Mouse (Mus musculus): ENCODE results near the gene Tex261. TPM values are rescaled to one million over a fixed set of nuclear protein-coding genes. Genes with fewer than 3 reads are reported as not detected.

Tex261 gene
- total RNA-seq, 2 experiments from 2014 or later = 82.1 to 106 TPM

GRCm38 (mm10) chr6:83762344-83762743 is 13.3 kb downstream of the Tex261 start, which contains the start of gene Ankrd53:
TSS of gene Ankrd53 (plus strand) at chr6:83762644.
- DNase-seq = no peak

GRCm38 (mm10) chr6:83756051-83756450 is 19.6 kb downstream of the Tex261 start:
- DNase-seq = no peak

GRCm38 (mm10) chr6:83750171-83750684 is 25.4 kb downstream of the Tex261 start:
- peak; percentile 21 to 87 for DNase-seq

- no peak for DNase-seq
These were observed 26.3 kb downstream of the Tex261 start for GRCm38 (mm10) chr6:83749286-83749685.

- no peak for DNase-seq
These were observed 30.1 kb downstream of the Tex261 start for GRCm38 (mm10) chr6:83745466-83745865.

GRCm38 (mm10) chr6:83744557-83744956 is 31.1 kb downstream of the Tex261 start:
- DNase-seq = no peak

GRCm38 (mm10) chr6:83744126-83744525 is 31.5 kb downstream of the Tex261 start:
- no peak for DNase-seq

- DNase-seq = no peak
These were observed 32.4 kb downstream of the Tex261 start for GRCm38 (mm10) chr6:83743212-83743611.

- DNase-seq = no peak
These were observed 32.9 kb downstream of the Tex261 start, which contains the start of gene Atp6v1b1 for GRCm38 (mm10) chr6:83742761-83743160. TSS of gene Atp6v1b1 (plus strand) at chr6:83742990.

GRCm38 (mm10) chr6:83738596-83738995 is 37.0 kb downstream of the Tex261 start:
- DNase-seq = no peak

GRCm38 (mm10) chr6:83737311-83737710 is 38.3 kb downstream of the Tex261 start:
- no peak for DNase-seq

- DNase-seq = peak; percentile 60 to 88
These were observed 44.5 kb downstream of the Tex261 start for GRCm38 (mm10) chr6:83731128-83731527.

GRCm38 (mm10) chr6:83729350-83729970 is 46.2 kb downstream of the Tex261 start:
- no peak for DNase-seq

- no peak for DNase-seq
These were observed 47.1 kb downstream of the Tex261 start for GRCm38 (mm10) chr6:83728488-83728887.

- DNase-seq = no peak
These were observed 48.4 kb downstream of the Tex261 start for GRCm38 (mm10) chr6:83727178-83727577.

GRCm38 (mm10) chr6:83722526-83722925 is 53.1 kb downstream of the Tex261 start:
- no peak for DNase-seq

Other genes starting within 250 kb of the Tex261 start
- 1 to 10 TPM in 1 of 2 experiments, under 1 TPM in 1; 0.84 to 1.9 TPM for gene Actg2, start 239.5 kb downstream of the Tex261 start, total RNA-seq (2021)
- gene Stambp, start 203.1 kb downstream of the Tex261 start, total RNA-seq (2021) = 10 to 100 TPM; 10.2 to 13.8 TPM
- gene Clec4f, start 119.6 kb downstream of the Tex261 start, total RNA-seq (2021) = under 1 TPM in 1 of 2 experiments, not detected in 1; 0.18 TPM
- 1 to 10 TPM in 1 of 2 experiments, under 1 TPM in 1; 0.98 to 1.0 TPM for gene Cd207, start 98.0 kb downstream of the Tex261 start, total RNA-seq (2021)
- gene Vax2, start 64.5 kb downstream of the Tex261 start, total RNA-seq (2021) = not detected
- under 1 TPM in 1 of 2 experiments, not detected in 1; 0.77 TPM for gene Atp6v1b1, start 32.8 kb downstream of the Tex261 start, total RNA-seq (2021)
- not detected for gene Ankrd53, start 13.2 kb downstream of the Tex261 start, total RNA-seq (2021)
- gene Nagk, start 19.2 kb upstream of the Tex261 start, total RNA-seq (2021) = 10 to 100 TPM; 21.4 to 22.7 TPM
- 10 to 100 TPM; 46.4 to 48.3 TPM for gene Paip2b, start 55.9 kb upstream of the Tex261 start, total RNA-seq (2021)
- 10 to 100 TPM; 54.3 to 54.4 TPM for gene Zfp638, start 91.3 kb upstream of the Tex261 start, total RNA-seq (2021)
- gene Dysf, start 232.8 kb upstream of the Tex261 start, total RNA-seq (2021) = 100 to 1,000 TPM in 1 of 2 experiments, 10 to 100 TPM in 1; 99.8 to 105 TPM

All from heart, adult 18-20 months (tissue).